Mouse (Mus musculus) lung, adult 2 months (tissue): Measurements from ENCODE around the gene Ccdc51.

Experiments used
- CTCF ChIP-seq: fragments of 200-500 bp; IDR thresholded peaks from 2 replicates; pipeline ENCODE4 v1.5.1; 2011; ENCODE audit warnings: mild to moderate bottlenecking, low read length, control low read depth; ENCODE audit not compliant: insufficient read depth
- POLR2A ChIP-seq: fragments of 200-500 bp; IDR thresholded peaks from 2 replicates; pipeline ENCODE4 v1.6.1; 2011; ENCODE audit warnings: low read depth, mild to moderate bottlenecking, control low read depth, low read length, borderline replicate concordance; ENCODE audit errors: extremely low read depth

DNA sequence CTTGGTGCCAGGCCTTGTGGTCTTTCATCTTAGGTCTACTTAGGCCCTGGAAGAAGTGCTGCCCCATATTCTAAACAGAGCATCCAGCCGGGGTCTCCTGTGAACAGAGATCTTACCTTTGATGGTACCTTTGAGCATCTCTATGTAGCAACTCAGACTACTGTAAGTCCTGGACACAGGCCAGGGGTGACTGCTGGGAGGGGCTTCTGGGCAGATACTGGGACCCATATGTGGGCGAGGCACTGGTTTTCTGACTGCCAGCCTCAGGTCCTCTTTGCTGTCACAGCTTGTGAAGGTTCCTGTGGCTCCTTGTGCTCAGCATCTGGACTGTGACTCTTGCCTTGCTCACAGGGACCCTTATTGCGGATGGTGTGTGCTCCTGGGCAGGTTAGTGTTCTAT lies 20.2 kb downstream of the Ccdc51 start:
- no peak for TF ChIP-seq CTCF
- TF ChIP-seq POLR2A = no peak
